Mouse (Mus musculus): Measurements from ENCODE around the gene Fbxo44. TPM values are rescaled to one million over a fixed set of nuclear protein-coding genes. Genes with fewer than 3 reads are reported as not detected.
A peak's percentile ranks its signal among the peaks of the same experiment; 100 is the strongest.

Fbxo44 gene
- polyA plus RNA-seq, 2 experiments = 0.46 to 1.0 TPM

DNA sequence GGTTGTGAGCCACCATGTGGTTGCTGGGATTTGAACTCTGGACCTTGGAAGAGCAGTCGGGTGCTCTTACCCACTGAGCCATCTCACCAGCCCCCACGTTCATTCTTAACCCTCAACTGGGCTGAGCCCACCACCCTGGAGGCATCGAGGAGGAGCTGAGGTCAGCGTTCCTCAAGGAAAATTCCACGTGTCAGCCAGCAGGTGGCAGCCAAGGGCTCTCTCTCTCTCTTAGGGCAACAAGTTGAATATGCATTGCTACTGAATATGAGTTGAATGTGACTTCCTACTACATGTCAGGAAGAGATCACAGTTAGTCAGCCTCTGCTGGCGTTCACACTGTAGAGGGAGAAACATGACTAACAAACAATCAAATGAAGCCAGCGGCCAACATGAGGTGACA lies 8.0 kb upstream of the Fbxo44 start:
- TF ChIP-seq CTCF (IDR thresholded peaks at IDR 0.05; ENCODE audit: low read depth) (peak; percentile 92), EP300 (IDR thresholded peaks at IDR 0.05; ENCODE audit: low read depth) (no peak)
- H3K4me3 ChIP-seq (ENCODE audit: insufficient read depth in 1 of 2, low read depth in 2 of 2, low read length in 2 of 2) = no peak overlapping the region
- no peak overlapping the region for H3K9ac ChIP-seq (replicated peaks)
- H3K27ac ChIP-seq = no peak overlapping the region
- peaks cover 57% of the 10 kb centered on the region for H3K27me3 ChIP-seq (ENCODE audit: control insufficient read depth, insufficient read depth, low read length)
- no peaks in the 10 kb centered on the region for H3K36me3 ChIP-seq (replicated peaks; ENCODE audit: control insufficient read depth, insufficient read depth, low read depth)
- H3K4me2 ChIP-seq (ENCODE audit: low read depth) = no peak overlapping the region
- no peaks in the 10 kb centered on the region for H3K9me3 ChIP-seq (ENCODE audit: control insufficient read depth, low read length)
- 13% methylated on average over 7 of the region's 7 CpGs for whole genome bisulfite sequencing (ENCODE audit: insufficient replicate concordance)
- no peaks in the 10 kb centered on the region for H3K4me1 ChIP-seq (replicated peaks; ENCODE audit: control insufficient read depth in 2 of 2, insufficient read depth in 2 of 2, low read length in 1 of 2)
- no peak; the same call in 1 of the 2 replicates for ATAC-seq (ENCODE audit: insufficient read depth)
- peak in 1 of 3 experiments; percentile 30 for DNase-seq (ENCODE audit: low read depth in 3 of 3, low spot score in 3 of 3)

- Histone ChIP-seq H3K4me1 (replicated peaks; ENCODE audit: control insufficient read depth in 2 of 2, insufficient read depth in 2 of 2, low read length in 1 of 2) (no peaks in the 10 kb centered on the region), H3K27me3 (ENCODE audit: control insufficient read depth, insufficient read depth, low read length) (peaks cover 56% of the 10 kb centered on the region), H3K9me3 (ENCODE audit: control insufficient read depth, low read length) (no peaks in the 10 kb centered on the region), H3K9ac (replicated peaks) (no peak overlapping the region), H3K4me3 (ENCODE audit: insufficient read depth in 1 of 2, low read depth in 2 of 2, low read length in 2 of 2) (no peak overlapping the region), H3K36me3 (replicated peaks; ENCODE audit: control insufficient read depth, insufficient read depth, low read depth) (no peaks in the 10 kb centered on the region), H3K27ac (no peak overlapping the region), H3K4me2 (ENCODE audit: low read depth) (no peak overlapping the region)
- no peak for TF ChIP-seq EP300 (IDR thresholded peaks at IDR 0.05; ENCODE audit: low read depth)
- peak; percentile 70 for TF ChIP-seq CTCF (IDR thresholded peaks at IDR 0.05; ENCODE audit: low read depth)
- 25% methylated on average over 4 of the region's 4 CpGs for WGBS (ENCODE audit: insufficient replicate concordance)
- ATAC-seq (ENCODE audit: insufficient read depth) (no peak), DNase-seq (ENCODE audit: low read depth in 3 of 3, low spot score in 3 of 3) (peak in 1 of 3 experiments; percentile 24)
Observed at GRCm38 (mm10) chr4:148166986-148167385, 6.7 kb upstream of the Fbxo44 start.

- H3K9ac ChIP-seq (replicated peaks) = no peak overlapping the region
- H3K36me3 ChIP-seq (replicated peaks; ENCODE audit: control insufficient read depth, insufficient read depth, low read depth) = no peaks in the 10 kb centered on the region
- DNase-seq (ENCODE audit: low read depth in 3 of 3, low spot score in 3 of 3) (no peak), ATAC-seq (ENCODE audit: insufficient read depth) (no peak)
- no peaks in the 10 kb centered on the region for H3K9me3 ChIP-seq (ENCODE audit: control insufficient read depth, low read length)
- no peak overlapping the region for H3K4me3 ChIP-seq (ENCODE audit: insufficient read depth in 1 of 2, low read depth in 2 of 2, low read length in 2 of 2)
- 17% methylated on average over 10 of the region's 10 CpGs for WGBS (ENCODE audit: insufficient replicate concordance)
- TF ChIP-seq EP300 (IDR thresholded peaks at IDR 0.05; ENCODE audit: low read depth) (no peak), CTCF (IDR thresholded peaks at IDR 0.05; ENCODE audit: low read depth) (no peak)
- H3K27me3 ChIP-seq (ENCODE audit: control insufficient read depth, insufficient read depth, low read length) = peaks cover 61% of the 10 kb centered on the region
- no peaks in the 10 kb centered on the region for H3K4me1 ChIP-seq (replicated peaks; ENCODE audit: control insufficient read depth in 2 of 2, insufficient read depth in 2 of 2, low read length in 1 of 2)
- H3K4me2 ChIP-seq (ENCODE audit: low read depth) = no peak overlapping the region
- H3K27ac ChIP-seq = no peak overlapping the region
Observed at GRCm38 (mm10) chr4:148166431-148166830, 6.1 kb upstream of the Fbxo44 start.

DNA sequence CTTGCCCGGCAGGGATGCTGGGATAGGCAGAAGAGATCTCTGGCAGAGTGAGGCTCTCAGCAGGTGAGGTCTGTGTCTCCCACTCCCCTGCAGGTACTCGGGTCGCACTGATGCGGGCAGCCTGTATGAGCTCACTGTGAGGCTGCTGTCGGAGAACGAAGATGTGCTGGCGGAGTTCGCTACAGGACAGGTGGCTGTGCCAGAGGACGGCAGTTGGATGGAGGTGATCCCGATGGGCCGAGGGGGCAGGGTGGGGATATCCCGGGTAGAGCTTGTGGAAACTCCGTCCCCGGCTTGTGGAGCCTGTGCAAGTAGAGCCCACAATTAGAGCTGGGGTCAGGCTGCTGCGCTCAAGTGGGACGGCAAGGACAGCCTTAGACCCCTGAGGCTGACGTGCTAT lies 5.3 kb upstream of the Fbxo44 start:
- Histone ChIP-seq H3K4me2 (ENCODE audit: low read depth) (no peak overlapping the region), H3K27ac (no peak overlapping the region), H3K4me1 (replicated peaks; ENCODE audit: control insufficient read depth in 2 of 2, insufficient read depth in 2 of 2, low read length in 1 of 2) (no peaks in the 10 kb centered on the region), H3K9me3 (ENCODE audit: control insufficient read depth, low read length) (no peaks in the 10 kb centered on the region), H3K36me3 (replicated peaks; ENCODE audit: control insufficient read depth, insufficient read depth, low read depth) (no peaks in the 10 kb centered on the region), H3K9ac (replicated peaks) (no peak overlapping the region), H3K4me3 (ENCODE audit: insufficient read depth in 1 of 2, low read depth in 2 of 2, low read length in 2 of 2) (no peak overlapping the region), H3K27me3 (ENCODE audit: control insufficient read depth, insufficient read depth, low read length) (peaks cover 70% of the 10 kb centered on the region)
- no peak for TF ChIP-seq CTCF (IDR thresholded peaks at IDR 0.05; ENCODE audit: low read depth)
- no peak for TF ChIP-seq EP300 (IDR thresholded peaks at IDR 0.05; ENCODE audit: low read depth)
- no peak for ATAC-seq (ENCODE audit: insufficient read depth)
- WGBS (ENCODE audit: insufficient replicate concordance) = 7% methylated on average over 17 of the region's 17 CpGs
- DNase-seq (ENCODE audit: low read depth in 3 of 3, low spot score in 3 of 3) = no peak

- no peak overlapping the region for H3K4me2 ChIP-seq (ENCODE audit: low read depth)
Observed at GRCm38 (mm10) chr4:148164461-148164860, 4.2 kb upstream of the Fbxo44 start.

More at GRCm38 (mm10) chr4:148164461-148164860, 4.2 kb upstream of the Fbxo44 start:
- no peak for TF ChIP-seq CTCF (IDR thresholded peaks at IDR 0.05; ENCODE audit: low read depth)
- TF ChIP-seq EP300 (IDR thresholded peaks at IDR 0.05; ENCODE audit: low read depth) = no peak
- no peak for DNase-seq (ENCODE audit: low read depth in 3 of 3, low spot score in 3 of 3)
- H3K4me1 ChIP-seq (replicated peaks; ENCODE audit: control insufficient read depth in 2 of 2, insufficient read depth in 2 of 2, low read length in 1 of 2) = 0 out of 4 replicates have a peak, but pooled peaks cover 1 to 2% of the 10 kb centered on the region in 2 experiments
- no peaks in the 10 kb centered on the region for H3K36me3 ChIP-seq (replicated peaks; ENCODE audit: control insufficient read depth, insufficient read depth, low read depth)
- H3K27me3 ChIP-seq (ENCODE audit: control insufficient read depth, insufficient read depth, low read length) = peaks cover 70% of the 10 kb centered on the region
- ATAC-seq (ENCODE audit: insufficient read depth) = no peak
- H3K9me3 ChIP-seq (ENCODE audit: control insufficient read depth, low read length) = no peaks in the 10 kb centered on the region
- no peak overlapping the region for H3K4me3 ChIP-seq (ENCODE audit: insufficient read depth in 1 of 2, low read depth in 2 of 2, low read length in 2 of 2)
- no peak overlapping the region for H3K9ac ChIP-seq (replicated peaks)
- WGBS (ENCODE audit: insufficient replicate concordance) = 4% methylated on average over 16 of the region's 16 CpGs
- no peak overlapping the region for H3K27ac ChIP-seq
